Mouse (Mus musculus): ENCODE data around the gene Gpx8.

Gene Gpx8

DNA sequence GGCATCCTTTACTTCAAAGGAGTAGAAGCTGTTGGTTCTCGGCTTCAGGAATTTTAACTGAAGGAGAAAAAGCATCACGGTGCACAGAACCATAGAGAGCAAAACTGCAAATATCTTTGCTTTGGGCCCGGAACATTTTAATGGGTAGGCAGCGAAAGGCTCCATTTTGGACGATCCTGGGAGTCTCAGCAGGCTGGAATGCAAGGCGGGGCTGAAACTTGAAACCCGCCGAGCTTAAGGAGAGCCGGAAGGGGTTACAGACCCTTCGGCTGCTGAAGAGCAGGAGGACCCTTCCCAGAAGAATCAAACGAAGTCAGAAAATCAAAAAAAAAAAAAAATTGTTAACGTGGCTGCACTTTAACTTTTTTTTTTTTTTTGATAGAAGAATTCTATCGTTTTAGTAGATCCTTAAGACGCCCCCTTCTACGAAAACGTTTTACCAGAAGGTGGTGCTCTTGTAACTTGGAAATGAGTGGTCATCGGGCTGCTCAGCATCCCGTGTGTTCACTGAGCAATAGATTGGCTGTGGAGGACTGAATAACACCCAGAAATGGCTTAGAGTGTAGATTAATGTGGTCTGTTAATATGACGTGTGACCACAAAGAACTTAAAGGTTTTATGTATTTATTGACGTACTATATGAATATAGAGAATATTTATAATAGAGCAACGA, at the start of gene Gpx8:
Gene Gpx8 (minus strand): TSS at position 200 of the 673 bp plus-strand sequence.
- peak; percentile 79 for DNase-seq (ENCODE audit: low read depth, low spot score)

- DNase-seq (ENCODE audit: low read depth, low spot score): no peak
Measured at GRCm38 (mm10) chr13:113094618-113095017, 48.4 kb upstream of the Gpx8 start.

DNA sequence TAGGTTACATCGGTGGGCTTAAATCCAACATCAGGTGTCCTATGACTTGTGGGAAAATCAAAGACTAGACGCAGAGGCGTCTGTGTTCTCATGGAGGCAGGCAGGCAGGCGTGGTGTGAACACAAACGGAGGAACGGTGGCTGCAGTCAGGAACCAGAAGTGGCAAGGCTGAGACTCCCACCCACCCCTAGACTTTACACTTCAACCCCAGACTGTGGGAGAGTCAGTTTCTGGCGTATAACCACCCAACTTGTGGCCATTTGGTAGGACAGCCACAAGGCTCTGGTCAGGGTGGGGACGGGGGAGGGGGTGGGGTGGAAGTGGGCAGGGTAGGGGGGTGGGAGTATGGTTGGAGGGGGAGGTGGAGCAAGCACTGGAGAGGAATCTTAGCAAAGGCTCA, 44.3 kb upstream of the Gpx8 start:
- DNase-seq (ENCODE audit: low read depth, low spot score): no peak

GRCm38 (mm10) chr13:113087226-113088017, 41.2 kb upstream of the Gpx8 start:
- no peak for DNase-seq (ENCODE audit: low read depth, low spot score)

- DNase-seq (ENCODE audit: low read depth, low spot score): no peak
Measured at GRCm38 (mm10) chr13:113084732-113085131, 38.5 kb upstream of the Gpx8 start.

- DNase-seq (ENCODE audit: low read depth, low spot score): no peak
Measured at GRCm38 (mm10) chr13:113082101-113082500, 35.9 kb upstream of the Gpx8 start.

DNA sequence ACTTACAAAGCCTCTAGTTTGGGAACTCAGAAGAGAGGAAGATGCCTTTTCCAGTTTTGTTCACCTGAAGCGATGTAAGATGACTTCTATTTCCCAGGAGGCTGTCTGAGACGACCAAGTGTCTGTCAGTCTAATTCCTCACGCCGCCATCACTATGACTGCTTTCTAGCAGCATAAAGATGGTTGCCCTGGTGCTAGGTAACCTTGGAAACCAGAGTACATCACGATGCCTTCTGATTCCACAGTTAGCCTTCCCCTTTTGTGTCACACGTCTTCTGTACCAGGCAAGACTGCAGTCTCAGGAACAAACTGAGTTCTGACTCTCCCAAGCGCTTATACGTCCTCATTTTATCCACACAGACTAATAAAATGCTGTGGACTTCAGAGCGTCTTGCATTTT, 32.8 kb upstream of the Gpx8 start:
- no peak for DNase-seq (ENCODE audit: low read depth, low spot score)

DNA sequence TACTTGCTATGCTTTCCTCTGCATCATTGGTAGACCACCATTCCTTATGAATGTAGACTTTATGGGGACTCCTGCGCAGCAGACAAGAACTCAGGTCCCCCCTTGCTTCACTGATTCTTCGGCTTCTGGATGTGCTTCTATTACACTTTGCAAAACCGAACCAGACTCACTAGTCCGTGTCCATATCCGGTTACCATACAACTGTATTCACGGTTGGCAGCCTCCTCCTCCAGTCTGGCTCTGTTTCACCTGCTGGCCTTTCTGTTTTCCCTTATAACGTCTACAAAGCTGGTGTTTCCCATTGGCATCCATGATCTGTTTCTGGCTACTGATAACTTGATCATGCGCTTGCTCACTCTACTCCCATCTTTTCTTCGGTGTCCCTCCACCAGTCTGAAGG, 18.3 kb upstream of the Gpx8 start:
- no peak for DNase-seq (ENCODE audit: low read depth, low spot score)

- DNase-seq (ENCODE audit: low read depth, low spot score): no peak
Measured at GRCm38 (mm10) chr13:113061746-113062145, 15.5 kb upstream of the Gpx8 start.

DNA sequence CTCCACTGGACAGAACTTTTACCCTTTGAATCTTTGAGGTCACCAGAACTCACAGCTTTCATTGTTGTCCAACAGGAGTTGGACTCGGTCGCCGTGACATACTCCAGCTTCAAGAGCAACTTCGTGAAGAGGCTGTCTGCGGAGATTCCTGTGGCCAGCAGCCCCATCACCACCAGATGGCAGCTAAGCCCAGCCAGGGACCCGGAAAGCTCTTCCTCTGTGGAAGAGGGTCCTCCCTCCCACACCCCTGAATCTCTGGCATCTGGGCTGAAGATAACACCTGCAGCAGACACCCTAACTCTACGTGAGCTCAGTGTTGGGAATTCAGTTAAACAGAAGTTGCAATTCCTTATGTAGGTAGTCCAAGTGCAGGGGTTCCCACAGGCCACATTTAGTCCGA, 9.6 kb upstream of the Gpx8 start:
- DNase-seq (ENCODE audit: low read depth, low spot score): no peak

DNA sequence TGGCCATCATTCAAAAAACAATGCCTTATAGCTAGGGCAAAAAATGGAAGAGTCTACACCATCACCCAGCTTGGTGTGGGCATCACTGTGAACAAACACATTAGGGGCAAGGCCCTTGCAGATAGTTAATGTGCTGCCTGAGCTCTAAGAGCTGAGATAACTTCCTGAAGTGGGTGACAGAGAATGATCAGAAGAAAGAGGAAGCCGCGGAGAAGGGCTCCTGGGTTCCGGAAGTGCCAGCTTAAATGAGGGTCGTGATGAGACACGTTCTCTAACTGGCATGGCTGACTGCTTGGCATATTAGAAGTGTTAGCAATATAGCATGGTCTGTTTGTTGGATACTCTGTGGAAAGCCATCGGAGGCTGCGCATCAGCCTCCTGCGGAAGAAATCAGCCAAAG, 8.0 kb upstream of the Gpx8 start:
- no peak for DNase-seq (ENCODE audit: low read depth, low spot score)

- DNase-seq (ENCODE audit: low read depth, low spot score): no peak
Measured at GRCm38 (mm10) chr13:113047647-113048046, 1.4 kb upstream of the Gpx8 start.

DNA sequence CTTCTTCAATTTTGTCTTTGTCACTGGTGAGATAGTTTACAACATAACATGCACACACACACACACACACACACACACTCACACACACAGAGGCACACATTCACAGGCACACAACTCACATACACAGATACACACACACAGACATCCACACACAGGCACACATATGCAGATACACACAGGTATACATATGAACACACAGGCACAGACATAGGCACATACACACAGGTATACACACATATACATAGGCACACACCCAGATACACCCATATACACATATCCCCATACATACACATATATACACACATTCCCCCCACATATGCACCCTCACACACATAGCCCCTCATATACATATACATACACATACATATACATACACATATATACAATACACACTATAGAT, 808 bp upstream of the Gpx8 start:
- no peak for DNase-seq (ENCODE audit: low read depth, low spot score)

DNA sequence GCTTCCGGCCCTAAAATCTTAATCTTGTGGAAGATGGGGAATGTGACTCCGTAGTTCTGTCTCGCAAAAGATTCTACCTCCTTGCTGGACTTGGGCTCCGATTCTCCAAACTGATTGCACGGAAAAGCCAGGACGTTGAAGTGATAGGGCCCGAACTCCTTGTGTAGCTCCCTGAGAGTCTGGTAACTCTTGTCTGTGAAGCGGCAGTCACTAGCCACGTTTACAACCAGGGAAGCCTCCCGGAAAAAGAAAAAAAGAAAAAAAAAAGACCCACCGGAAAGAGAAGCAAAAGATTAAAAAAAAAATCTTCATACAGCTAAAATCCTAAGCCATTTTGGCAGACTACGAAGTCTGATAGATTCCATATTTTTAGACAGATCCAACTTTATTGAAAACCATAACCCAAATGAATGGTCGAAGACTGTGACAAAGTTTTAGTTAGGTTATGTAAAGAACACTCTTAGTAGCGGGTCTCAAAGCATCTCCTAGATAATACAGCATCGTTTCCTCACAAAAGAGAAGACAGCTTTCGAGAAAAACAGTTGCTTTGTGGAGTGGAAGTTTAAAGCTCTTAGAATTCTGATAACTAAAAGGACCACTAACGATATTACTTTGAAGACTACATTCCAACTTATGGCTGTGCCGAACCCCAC, 626 bp downstream of the Gpx8 start:
- no peak for DNase-seq (ENCODE audit: low read depth, low spot score)

DNA sequence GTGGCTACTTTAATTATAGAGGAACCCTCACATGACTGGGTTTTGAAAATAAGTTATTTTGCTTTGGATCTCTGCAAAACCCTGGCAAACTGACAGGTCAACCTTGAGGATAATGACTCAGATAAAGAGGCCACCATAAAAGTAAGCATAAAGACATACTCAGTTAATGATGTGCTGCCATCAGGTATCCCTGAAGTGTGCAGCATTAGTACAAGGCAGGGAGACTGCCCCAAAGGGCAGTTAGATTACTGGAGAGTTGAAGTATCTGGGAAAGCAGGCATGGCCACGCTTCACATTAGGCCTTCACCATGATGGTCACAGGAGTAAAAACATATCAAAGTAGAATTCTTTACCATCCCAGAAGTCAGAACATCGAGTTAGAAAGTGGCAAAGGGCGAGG, 1.3 kb downstream of the Gpx8 start:
- no peak for DNase-seq (ENCODE audit: low read depth, low spot score)

DNA sequence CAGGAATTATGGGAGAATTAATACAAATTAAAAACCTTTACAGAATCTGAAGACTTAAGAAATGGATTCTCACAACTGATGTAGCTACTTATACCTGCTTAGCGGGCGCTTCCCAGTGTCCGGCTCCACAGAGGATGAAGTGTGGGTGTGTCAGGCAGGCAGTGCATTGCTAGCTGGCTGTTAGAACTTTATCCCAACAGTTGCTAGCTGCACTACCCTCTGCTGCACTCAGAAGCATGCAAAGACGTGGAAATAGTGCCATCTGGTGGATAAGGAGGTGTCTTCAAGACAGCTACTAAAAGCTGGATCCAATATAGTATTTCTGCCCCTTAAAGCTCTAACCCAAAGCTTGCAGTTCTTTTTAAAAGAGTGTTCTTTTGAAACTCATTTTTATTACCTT, 10.4 kb downstream of the Gpx8 start:
- peak; percentile 93 for DNase-seq (ENCODE audit: low read depth, low spot score)

GRCm38 (mm10) chr13:113034950-113035421, 11.2 kb downstream of the Gpx8 start, which contains the start of gene Cdc20b:
Cdc20b (plus strand) TSS chr13:113035111.
- DNase-seq (ENCODE audit: low read depth, low spot score): no peak

DNA sequence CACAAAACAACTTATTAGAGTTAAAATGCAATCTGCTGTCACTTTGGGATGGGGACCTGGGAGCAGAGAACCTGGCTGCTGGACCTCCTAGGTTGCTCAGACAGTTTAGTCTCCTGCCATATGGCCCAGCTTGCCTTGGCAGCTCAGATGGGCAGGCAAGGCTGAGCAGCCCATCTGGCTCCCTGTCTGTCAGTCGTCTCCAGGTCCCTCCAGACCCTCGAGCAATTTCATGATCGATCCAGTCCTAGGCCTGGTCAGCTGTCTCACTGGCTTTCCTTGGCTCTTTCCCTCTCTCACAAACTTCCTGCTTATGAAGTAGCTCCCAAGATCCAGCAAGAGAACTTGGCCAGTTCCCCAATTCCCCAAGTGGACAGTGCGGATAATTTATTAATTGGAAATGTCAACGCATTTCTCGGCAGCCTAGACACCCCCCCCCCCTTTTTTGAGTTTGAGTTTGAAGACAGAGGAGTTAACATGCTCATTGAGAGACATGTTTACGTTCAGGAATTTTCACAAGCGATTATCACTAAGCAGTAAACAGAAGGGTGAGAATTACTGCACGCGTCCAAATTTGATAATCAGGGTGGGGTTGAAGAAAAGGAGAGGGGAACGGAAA, 11.8 kb downstream of the Gpx8 start:
- DNase-seq (ENCODE audit: low read depth, low spot score): no peak

GRCm38 (mm10) chr13:113032831-113033230, 13.4 kb downstream of the Gpx8 start:
- DNase-seq (ENCODE audit: low read depth, low spot score): no peak

DNA sequence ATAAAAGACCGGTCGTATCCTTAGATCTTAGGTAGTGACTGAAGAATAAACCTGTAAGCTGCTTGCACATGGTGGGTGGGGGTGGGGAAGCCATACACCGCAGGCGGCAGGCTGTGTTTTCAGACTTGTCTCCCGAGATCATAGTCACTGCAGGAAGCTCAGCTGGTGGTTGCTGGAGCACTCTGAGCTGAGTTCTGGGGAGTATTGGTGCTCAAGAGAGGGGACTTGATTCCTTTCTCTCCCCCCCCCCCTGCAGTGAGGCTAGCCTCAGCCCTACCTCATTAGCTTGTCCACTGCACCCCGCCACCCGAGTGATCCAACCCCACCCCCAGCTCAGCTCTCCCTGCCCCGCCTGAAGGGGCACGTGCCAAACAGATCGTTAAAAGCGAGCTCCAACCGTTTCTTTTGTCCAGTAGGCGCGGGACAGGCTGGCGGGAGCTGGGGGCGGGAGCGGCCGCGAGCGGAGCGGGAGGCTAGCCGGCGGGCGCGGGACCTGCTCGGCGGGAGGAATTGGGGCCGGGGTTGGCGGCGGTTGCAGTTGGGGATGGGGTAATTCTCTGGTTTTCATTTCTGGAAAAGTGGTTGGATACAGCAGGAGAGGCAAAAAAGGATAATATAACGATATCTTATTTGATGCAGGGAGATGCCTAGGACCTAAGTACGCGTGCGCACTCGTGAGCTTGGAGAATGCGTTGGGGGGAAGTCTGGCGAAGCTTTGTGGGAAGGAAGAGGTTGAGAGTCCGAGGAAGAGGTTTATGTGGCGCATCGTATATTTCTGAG, 14.2 kb downstream of the Gpx8 start:
- DNase-seq (ENCODE audit: low read depth, low spot score): peak; percentile 72

DNA sequence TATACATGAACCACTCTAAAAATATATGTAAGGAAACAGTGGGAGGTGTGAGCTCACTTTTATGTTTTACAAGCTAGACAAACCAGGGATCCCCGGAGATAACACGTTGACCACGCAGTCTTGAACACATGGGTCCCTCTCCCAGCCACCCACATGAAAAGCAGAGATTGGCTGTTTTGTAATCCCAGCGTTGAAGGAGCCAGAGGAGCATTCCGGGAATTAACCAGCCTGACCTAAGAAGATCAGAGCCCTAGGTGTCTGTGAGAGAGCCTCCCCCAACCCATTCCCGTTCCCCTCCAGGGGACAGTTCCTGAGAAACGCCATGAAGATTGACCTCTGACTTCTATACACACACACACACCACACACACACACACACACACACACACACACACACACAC, 14.9 kb downstream of the Gpx8 start:
- DNase-seq (ENCODE audit: low read depth, low spot score): no peak
